Mouse (Mus musculus): ENCODE data around the gene Zfp513.

DNA sequence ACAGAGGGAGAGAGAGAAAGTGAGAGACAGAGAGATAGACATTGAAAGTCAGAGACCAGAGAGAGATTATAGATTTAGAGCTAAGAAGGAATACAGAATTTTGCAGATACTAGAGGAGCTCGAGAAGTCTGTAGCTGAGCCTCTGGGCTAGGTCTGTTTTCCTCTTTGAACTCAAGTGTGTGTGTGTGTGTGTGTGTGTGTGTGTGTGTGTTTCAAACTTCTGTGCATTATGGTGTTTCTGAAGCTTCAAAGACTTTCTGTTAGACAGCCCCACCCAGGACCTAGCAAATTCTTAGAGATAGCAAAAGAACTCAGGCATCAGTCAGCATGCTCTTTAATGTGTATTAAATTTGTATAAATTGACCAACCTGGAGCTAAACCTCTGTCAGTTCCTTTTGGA, 24.5 kb upstream of the Zfp513 start:
- TF ChIP-seq CTCF (conservative IDR thresholded peaks at IDR 0.05; ENCODE audit: insufficient read depth, insufficient read length, low read depth, low read length) (no peak), POLR2A (IDR thresholded peaks at IDR 0.05; ENCODE audit: low read depth, low read length) (no peak)
